1 mouse cellular context compared by ENCODE assay signal in genomic region chr12:110334609-110335008, GRCm38 (mm10).
TF ChIP-seq lines count a peak whose summit lies in the region.

No protein-coding gene starts in this region.

TF ChIP-seq in MEL, 35 proteins besides CTCF, POLR2A, EP300 and RAD21 (continued from another document):
- no peak for TF ChIP-seq HCFC1 (IDR thresholded peaks at IDR 0.05; ENCODE audit: low read depth, low read length)
- TF ChIP-seq CHD1 (IDR thresholded peaks at IDR 0.05; ENCODE audit: low read depth, low read length): no peak
- no peak for TF ChIP-seq MYB (IDR thresholded peaks at IDR 0.05; ENCODE audit: low read depth, low read length)
